Mouse (Mus musculus) megakaryocyte, embryonic 14.5 days (primary cell): Measurements from ENCODE around the gene Celf2.

Experiments used
- FLI1 ChIP-seq: IDR thresholded peaks from 2 replicates; pipeline ENCODE4 v1.6.1; 2012; ENCODE audit warnings: low read length, inconsistent platforms, mixed read lengths
- GATA1 ChIP-seq: IDR thresholded peaks from 3 replicates; pipeline ENCODE4 v1.6.1; 2012; ENCODE audit warnings: mixed read lengths, low read length, inconsistent platforms, borderline replicate concordance

- TF ChIP-seq GATA1 (no peak), FLI1 (no peak)
Observed at GRCm38 (mm10) chr2:6602163-6602562, 907.2 kb downstream of the Celf2 start.
